Mouse (Mus musculus) liver, postnatal 0 days (tissue): Measurements from ENCODE around the gene Keap1. TPM values are rescaled to one million over a fixed set of nuclear protein-coding genes. Genes with fewer than 3 reads are reported as not detected.
"Not testable (repeated sequence)": the region's sequence is repeated elsewhere in the genome, so short reads cannot be mapped to it uniquely, and the experiment has no call there.

Source experiments
- ATAC-seq: fragments of 200-750 bp; cut with Nextera tagmentation; 2 replicates; pipeline ENCODE4 v1.8.0; 2017; ENCODE audit warnings: mild to moderate bottlenecking, moderate library complexity
- DNase-seq: peaks from one replicate; pipeline ENCODE4 v3.0.0-alpha.2; 2016
- H3K27ac ChIP-seq: fragments of 300-500 bp; sonication (generic); 2 replicates; pipeline ENCODE4 v1.5.1; 2014; ENCODE audit warnings: antibody characterized with exemption, moderate library complexity, mild to moderate bottlenecking, low read depth
- H3K27me3 ChIP-seq: fragments of 300-500 bp; sonication (generic); 2 replicates; pipeline ENCODE4 v1.6.1; 2014; ENCODE audit warnings: low read length, control low read depth, mixed read lengths; ENCODE audit not compliant: insufficient read depth
- H3K36me3 ChIP-seq: fragments of 300-500 bp; sonication (generic); replicated peaks from 2 replicates; pipeline ENCODE4 v1.6.1; 2014; ENCODE audit warnings: mild to moderate bottlenecking, control low read depth, low read length, moderate library complexity, mixed read lengths; ENCODE audit not compliant: insufficient read depth
- H3K4me1 ChIP-seq: fragments of 300-500 bp; sonication (generic); 2 replicates; pipeline ENCODE4 v1.6.1; 2014; ENCODE audit warnings: antibody characterized with exemption, mild to moderate bottlenecking, control low read depth; ENCODE audit not compliant: insufficient read depth
- H3K4me2 ChIP-seq: fragments of 300-500 bp; sonication (generic); 2 replicates; pipeline ENCODE4 v1.6.1; 2014; ENCODE audit warnings: low read depth, mild to moderate bottlenecking, low read length, moderate library complexity, mixed read lengths
- H3K4me3 ChIP-seq: fragments of 300-500 bp; sonication (generic); 2 replicates; pipeline ENCODE4 v1.5.1; 2014; ENCODE audit warnings: low read depth, low read length
- H3K9ac ChIP-seq: fragments of 300-500 bp; sonication (generic); replicated peaks from 2 replicates; pipeline ENCODE4 v1.6.1; 2014; ENCODE audit warnings: mild to moderate bottlenecking, moderate library complexity
- H3K9me3 ChIP-seq: fragments of 300-500 bp; sonication (generic); 2 replicates; pipeline ENCODE4 v1.6.1; 2016; ENCODE audit warnings: mild to moderate bottlenecking, control low read depth, low read length, mixed read lengths
- CTCF ChIP-seq: sonication (generic); IDR thresholded peaks from 2 replicates; pipeline ENCODE4 v1.5.1; 2016; ENCODE audit warnings: antibody characterized with exemption, low read depth
- EP300 ChIP-seq: IDR thresholded peaks from 2 replicates; pipeline ENCODE4 v1.6.1; 2016; ENCODE audit warnings: antibody characterized with exemption, low read depth, mild to moderate bottlenecking
- WGBS: fragments of 180-500 bp; shearing (Covaris S2); extraction: QIAGEN DNeasy Blood & Tissue Kit; methylation state at CpG from one replicate; pipeline ENCODE4 v1.1.7; 2014; ENCODE audit not compliant: insufficient replicate concordance; 5-methylcytosine and 5-hydroxymethylcytosine counted together
- polyA plus RNA-seq: library from polyadenylated mRNA; unstranded; fragments of >200 nt; fragmentation: Nextera tagmentation; extraction: Ambion mirVana; gene quantifications from 2 replicates; pipeline ENCODE4 v1.2.1, GENCODE M21; 2015

The Keap1 gene
- polyA plus RNA-seq, 1 experiment from 2014 or later: 26.5 TPM

GRCm38 (mm10) chr9:21265611-21266010 lies 26.4 kb upstream of the Keap1 start:
- Histone ChIP-seq H3K9ac (peak overlapping the region; percentile 89), H3K27ac (peak overlapping the region; percentile 97), H3K36me3 (peaks cover 40% of the 10 kb centered on the region), H3K4me1 (peaks cover 36% of the 10 kb centered on the region), H3K4me3 (peak overlapping the region; percentile 94), H3K9me3 (no peaks in the 10 kb centered on the region), H3K4me2 (peak overlapping the region; percentile 72), H3K27me3 (no peaks in the 10 kb centered on the region)
- ATAC-seq: peak; percentile 70
- no peak for TF ChIP-seq CTCF
- no peak for TF ChIP-seq EP300
- DNase-seq: peak; percentile 72
- WGBS: 2% methylated on average over 11 of the region's 11 CpGs

GRCm38 (mm10) chr9:21265000-21265561 lies 25.9 kb upstream of the Keap1 start, which contains the start of gene Atg4d:
Atg4d (plus strand) TSS chr9:21265293.
- peak within 1 kb of the TSS; percentile 94 for H3K4me3 ChIP-seq
- DNase-seq: peak; percentile 99
- TF ChIP-seq CTCF (0 out of 2 replicates have a peak, but pooled peaks have one; percentile 1), EP300 (peak; percentile 82; the same call in 1 of the 2 replicates)
- H3K4me2 ChIP-seq: peak within 1 kb of the TSS; percentile 72
- H3K9ac ChIP-seq: peak within 1 kb of the TSS; percentile 89
- H3K27me3 ChIP-seq: no peaks in the 10 kb centered on the region
- WGBS: under 1% methylated on average over 48 of the region's 49 CpGs
- peak; percentile 94 for ATAC-seq
- no peaks in the 10 kb centered on the region for H3K9me3 ChIP-seq
- H3K36me3 ChIP-seq: peaks cover 35% of the 10 kb centered on the region
- peak within 1 kb of the TSS; percentile 97 for H3K27ac ChIP-seq
- peaks cover 36% of the 10 kb centered on the region for H3K4me1 ChIP-seq

GRCm38 (mm10) chr9:21264272-21264999 lies 25.3 kb upstream of the Keap1 start:
- ATAC-seq (peak; percentile 45), DNase-seq (no peak)
- Histone ChIP-seq H3K36me3 (peaks cover 30% of the 10 kb centered on the region), H3K9ac (peak overlapping the region; percentile 66), H3K4me2 (peak overlapping the region; percentile 72), H3K4me3 (peak overlapping the region; percentile 94), H3K4me1 (peaks cover 36% of the 10 kb centered on the region), H3K27me3 (no peaks in the 10 kb centered on the region), H3K9me3 (no peaks in the 10 kb centered on the region), H3K27ac (peak overlapping the region; percentile 97)
- WGBS: 22% methylated on average over 17 of the region's 17 CpGs
- TF ChIP-seq CTCF (no peak), EP300 (peak; percentile 34; the same call in 1 of the 2 replicates)

GRCm38 (mm10) chr9:21261831-21262230 lies 22.7 kb upstream of the Keap1 start:
- no peak overlapping the region for H3K4me2 ChIP-seq
- H3K4me1 ChIP-seq: peaks cover 34% of the 10 kb centered on the region
- H3K9me3 ChIP-seq: no peaks in the 10 kb centered on the region
- DNase-seq (no peak), ATAC-seq (no peak)
- no peak overlapping the region for H3K9ac ChIP-seq
- no peaks in the 10 kb centered on the region for H3K27me3 ChIP-seq
- WGBS: 27% methylated on average over 2 of the region's 2 CpGs
- no peak overlapping the region for H3K4me3 ChIP-seq
- TF ChIP-seq CTCF: no peak
- TF ChIP-seq EP300: no peak
- H3K27ac ChIP-seq: no peak overlapping the region
- peaks cover 5% of the 10 kb centered on the region for H3K36me3 ChIP-seq

GRCm38 (mm10) chr9:21260491-21261040 lies 21.4 kb upstream of the Keap1 start:
- 69% methylated on average over 6 of the region's 6 CpGs for WGBS
- ATAC-seq: no peak
- Histone ChIP-seq H3K4me2 (no peak overlapping the region), H3K9me3 (no peaks in the 10 kb centered on the region), H3K9ac (no peak overlapping the region), H3K36me3 (no peaks in the 10 kb centered on the region), H3K27ac (no peak overlapping the region), H3K4me3 (no peak overlapping the region), H3K4me1 (peaks cover 21% of the 10 kb centered on the region), H3K27me3 (no peaks in the 10 kb centered on the region)
- TF ChIP-seq EP300: no peak
- no peak for TF ChIP-seq CTCF
- no peak for DNase-seq

- not testable (repeated sequence) for H3K4me3 ChIP-seq, ATAC-seq
- whole genome bisulfite sequencing: 79% methylated on average over 4 of the region's 4 CpGs
These were observed 17.2 kb upstream of the Keap1 start for GRCm38 (mm10) chr9:21256349-21256748.

More at GRCm38 (mm10) chr9:21256349-21256748, 17.2 kb upstream of the Keap1 start:
- H3K9me3 ChIP-seq, H3K27ac ChIP-seq, H3K4me1 ChIP-seq, H3K27me3 ChIP-seq, H3K9ac ChIP-seq, H3K4me2 ChIP-seq, H3K36me3 ChIP-seq, DNase-seq: not testable (repeated sequence)
